Mouse (Mus musculus): ENCODE data around the gene Pfas. TPM values are rescaled to one million over a fixed set of nuclear protein-coding genes. Genes with fewer than 3 reads are reported as not detected.

Gene Pfas
- polyA plus RNA-seq, 2 experiments, result 22.0 to 27.0 TPM

GRCm38 (mm10) chr11:68988341-68988740, 19.9 kb downstream of the Pfas start:
- H3K4me1 ChIP-seq (ENCODE audit: control insufficient read depth, insufficient read depth, low read length), result no peaks in the 10 kb centered on the region
- TF ChIP-seq POLR2A (IDR thresholded peaks at IDR 0.05; ENCODE audit: borderline replicate concordance, extremely low read depth, insufficient read depth, insufficient read length), result no peak
- 91% methylated on average over 17 of the region's 17 CpGs for WGBS
- no peak for DNase-seq (ENCODE audit: low spot score)
- ATAC-seq (ENCODE audit: low FRiP score, low read depth), result no peak
- no peak overlapping the region for H3K9ac ChIP-seq (ENCODE audit: low read depth, low read length, severe bottlenecking)
- H3K27ac ChIP-seq (replicated peaks; ENCODE audit: low read depth, low read length), result no peak overlapping the region
- no peak overlapping the region for H3K4me3 ChIP-seq (replicated peaks; ENCODE audit: low read length)
- H3K27me3 ChIP-seq (ENCODE audit: control insufficient read depth, insufficient read depth, low read length), result no peaks in the 10 kb centered on the region
- H3K9me3 ChIP-seq (ENCODE audit: control insufficient read depth, low read length), result no peaks in the 10 kb centered on the region
- H3K36me3 ChIP-seq (ENCODE audit: control insufficient read depth, insufficient read depth, low read length), result peaks cover 61% of the 10 kb centered on the region
- H3K4me2 ChIP-seq (replicated peaks; ENCODE audit: low read depth, low read length, severe bottlenecking), result no peak overlapping the region

GRCm38 (mm10) chr11:68987365-68987882, 20.8 kb downstream of the Pfas start:
- DNase-seq (ENCODE audit: low spot score) (no peak), ATAC-seq (ENCODE audit: low FRiP score, low read depth) (no peak)
- no peak for TF ChIP-seq POLR2A (IDR thresholded peaks at IDR 0.05; ENCODE audit: borderline replicate concordance, extremely low read depth, insufficient read depth, insufficient read length)
- Histone ChIP-seq H3K36me3 (ENCODE audit: control insufficient read depth, insufficient read depth, low read length) (peaks cover 52% of the 10 kb centered on the region), H3K4me1 (ENCODE audit: control insufficient read depth, insufficient read depth, low read length) (no peaks in the 10 kb centered on the region), H3K27ac (replicated peaks; ENCODE audit: low read depth, low read length) (no peak overlapping the region), H3K4me3 (replicated peaks; ENCODE audit: low read length) (no peak overlapping the region), H3K27me3 (ENCODE audit: control insufficient read depth, insufficient read depth, low read length) (no peaks in the 10 kb centered on the region), H3K9me3 (ENCODE audit: control insufficient read depth, low read length) (no peaks in the 10 kb centered on the region), H3K9ac (ENCODE audit: low read depth, low read length, severe bottlenecking) (no peak overlapping the region), H3K4me2 (replicated peaks; ENCODE audit: low read depth, low read length, severe bottlenecking) (no peak overlapping the region)
- WGBS, result 93% methylated on average over 11 of the region's 11 CpGs

GRCm38 (mm10) chr11:68982639-68983369, 25.5 kb downstream of the Pfas start:
- DNase-seq (ENCODE audit: low spot score), result peak; percentile 86
- no peak for TF ChIP-seq POLR2A (IDR thresholded peaks at IDR 0.05; ENCODE audit: borderline replicate concordance, extremely low read depth, insufficient read depth, insufficient read length)
- Histone ChIP-seq H3K4me3 (replicated peaks; ENCODE audit: low read length) (no peak overlapping the region), H3K36me3 (ENCODE audit: control insufficient read depth, insufficient read depth, low read length) (peaks cover 9% of the 10 kb centered on the region), H3K9ac (ENCODE audit: low read depth, low read length, severe bottlenecking) (no peak overlapping the region), H3K27ac (replicated peaks; ENCODE audit: low read depth, low read length) (no peak overlapping the region), H3K4me1 (ENCODE audit: control insufficient read depth, insufficient read depth, low read length) (no peaks in the 10 kb centered on the region), H3K4me2 (replicated peaks; ENCODE audit: low read depth, low read length, severe bottlenecking) (no peak overlapping the region), H3K27me3 (ENCODE audit: control insufficient read depth, insufficient read depth, low read length) (no peaks in the 10 kb centered on the region), H3K9me3 (ENCODE audit: control insufficient read depth, low read length) (no peaks in the 10 kb centered on the region)
- ATAC-seq (ENCODE audit: low FRiP score, low read depth), result peak; percentile 47; the same call in 1 of the 2 replicates
- 36% methylated on average over 4 of the region's 4 CpGs for WGBS

- H3K36me3 ChIP-seq (ENCODE audit: control insufficient read depth, insufficient read depth, low read length), result 0 out of 2 replicates have a peak, but pooled peaks cover under 1% of the 10 kb centered on the region
- no peak overlapping the region for H3K27ac ChIP-seq (replicated peaks; ENCODE audit: low read depth, low read length)
- ATAC-seq (ENCODE audit: low FRiP score, low read depth) (no peak), DNase-seq (ENCODE audit: low spot score) (no peak)
- no peak for TF ChIP-seq POLR2A (IDR thresholded peaks at IDR 0.05; ENCODE audit: borderline replicate concordance, extremely low read depth, insufficient read depth, insufficient read length)
- H3K4me1 ChIP-seq (ENCODE audit: control insufficient read depth, insufficient read depth, low read length), result no peaks in the 10 kb centered on the region
- 57% methylated on average over 3 of the region's 3 CpGs for WGBS
- H3K27me3 ChIP-seq (ENCODE audit: control insufficient read depth, insufficient read depth, low read length), result no peaks in the 10 kb centered on the region
- H3K4me2 ChIP-seq (replicated peaks; ENCODE audit: low read depth, low read length, severe bottlenecking), result no peak overlapping the region
- no peak overlapping the region for H3K4me3 ChIP-seq (replicated peaks; ENCODE audit: low read length)
- H3K9me3 ChIP-seq (ENCODE audit: control insufficient read depth, low read length), result no peaks in the 10 kb centered on the region
- H3K9ac ChIP-seq (ENCODE audit: low read depth, low read length, severe bottlenecking), result no peak overlapping the region
Measured at GRCm38 (mm10) chr11:68980919-68981318, 27.3 kb downstream of the Pfas start.

- H3K9me3 ChIP-seq (ENCODE audit: control insufficient read depth, low read length), result no peaks in the 10 kb centered on the region
- no peak for TF ChIP-seq POLR2A (IDR thresholded peaks at IDR 0.05; ENCODE audit: borderline replicate concordance, extremely low read depth, insufficient read depth, insufficient read length)
- H3K9ac ChIP-seq (ENCODE audit: low read depth, low read length, severe bottlenecking), result no peak overlapping the region
- no peak overlapping the region for H3K4me3 ChIP-seq (replicated peaks; ENCODE audit: low read length)
- WGBS, result 63% methylated on average over 5 of the region's 5 CpGs
- no peak for DNase-seq (ENCODE audit: low spot score)
- no peaks in the 10 kb centered on the region for H3K27me3 ChIP-seq (ENCODE audit: control insufficient read depth, insufficient read depth, low read length)
- no peak overlapping the region for H3K27ac ChIP-seq (replicated peaks; ENCODE audit: low read depth, low read length)
- no peaks in the 10 kb centered on the region for H3K36me3 ChIP-seq (ENCODE audit: control insufficient read depth, insufficient read depth, low read length)
- no peak overlapping the region for H3K4me2 ChIP-seq (replicated peaks; ENCODE audit: low read depth, low read length, severe bottlenecking)
- no peak for ATAC-seq (ENCODE audit: low FRiP score, low read depth)
- no peaks in the 10 kb centered on the region for H3K4me1 ChIP-seq (ENCODE audit: control insufficient read depth, insufficient read depth, low read length)
Measured at GRCm38 (mm10) chr11:68979320-68979733, 28.9 kb downstream of the Pfas start.

Data from limb, embryonic 14.5 days (tissue).